Mouse (Mus musculus): ENCODE data around the gene Gsto1. TPM values are rescaled to one million over a fixed set of nuclear protein-coding genes. Genes with fewer than 3 reads are reported as not detected.

The Gsto1 gene
- polyA plus RNA-seq, 1 experiment from 2014 or later, result 96.7 TPM

- no peak overlapping the region for H3K4me3 ChIP-seq
- H3K27ac ChIP-seq, result no peak overlapping the region
- WGBS, result 74% methylated on average over 4 of the region's 4 CpGs
- no peaks in the 10 kb centered on the region for H3K9me3 ChIP-seq
- H3K9ac ChIP-seq, result no peak overlapping the region
- no peak overlapping the region for H3K4me2 ChIP-seq
- H3K36me3 ChIP-seq, result no peaks in the 10 kb centered on the region
- no peaks in the 10 kb centered on the region for H3K27me3 ChIP-seq
- H3K4me1 ChIP-seq, result peaks cover 33% of the 10 kb centered on the region
- ATAC-seq (ENCODE audit: borderline replicate concordance, extremely low read depth, low FRiP score, low TSS enrichment), result no peak
Measured at GRCm38 (mm10) chr19:47910751-47911150, 56.0 kb downstream of the Gsto1 start.

GRCm38 (mm10) chr19:47913344-47913743 is 58.6 kb downstream of the Gsto1 start:
- Histone ChIP-seq H3K36me3 (no peaks in the 10 kb centered on the region), H3K4me3 (no peak overlapping the region), H3K4me2 (no peak overlapping the region), H3K4me1 (peaks cover 51% of the 10 kb centered on the region), H3K9ac (no peak overlapping the region), H3K27me3 (no peaks in the 10 kb centered on the region), H3K9me3 (no peaks in the 10 kb centered on the region), H3K27ac (no peak overlapping the region)
- WGBS, result 86% methylated on average over 7 of the region's 7 CpGs
- ATAC-seq (ENCODE audit: borderline replicate concordance, extremely low read depth, low FRiP score, low TSS enrichment), result no peak

GRCm38 (mm10) chr19:47914191-47914590 is 59.4 kb downstream of the Gsto1 start:
- peaks cover 44% of the 10 kb centered on the region for H3K4me1 ChIP-seq

More at GRCm38 (mm10) chr19:47914191-47914590, 59.4 kb downstream of the Gsto1 start:
- H3K9ac ChIP-seq, result no peak overlapping the region
- ATAC-seq (ENCODE audit: borderline replicate concordance, extremely low read depth, low FRiP score, low TSS enrichment), result no peak
- WGBS, result 91% methylated on average over 4 of the region's 4 CpGs
- no peak overlapping the region for H3K27ac ChIP-seq
- no peaks in the 10 kb centered on the region for H3K27me3 ChIP-seq
- H3K4me2 ChIP-seq, result no peak overlapping the region
- H3K36me3 ChIP-seq, result no peaks in the 10 kb centered on the region
- H3K9me3 ChIP-seq, result no peaks in the 10 kb centered on the region
- no peak overlapping the region for H3K4me3 ChIP-seq

Other genes with a start within 250 kb of the Gsto1 start
- 2.2 and 2.4 TPM in 2 replicates for gene Col17a1, start 162.9 kb upstream of the Gsto1 start, polyA plus RNA-seq (2015; fragmentation: Nextera tagmentation; extraction: Ambion mirVana)
- 230 and 232 TPM in 2 replicates for gene Sfr1, start 123.3 kb upstream of the Gsto1 start, polyA plus RNA-seq (2015; fragmentation: Nextera tagmentation; extraction: Ambion mirVana)
- 0.84 and 1.1 TPM in 2 replicates for gene Gsto2, start 10.6 kb downstream of the Gsto1 start, polyA plus RNA-seq (2015; fragmentation: Nextera tagmentation; extraction: Ambion mirVana)
- gene Cfap43, start 64.3 kb downstream of the Gsto1 start, polyA plus RNA-seq (2015; fragmentation: Nextera tagmentation; extraction: Ambion mirVana), result 0.86 TPM in 2 replicates
- 17.0 and 18.0 TPM in 2 replicates for gene Itprip, start 64.3 kb downstream of the Gsto1 start, polyA plus RNA-seq (2015; fragmentation: Nextera tagmentation; extraction: Ambion mirVana)
- gene Cfap58, start 82.7 kb downstream of the Gsto1 start, polyA plus RNA-seq (2015; fragmentation: Nextera tagmentation; extraction: Ambion mirVana), result 0.11 and 0.32 TPM in 2 replicates